Mouse (Mus musculus) retina, adult 2 months (tissue): ENCODE data around the gene Thap12.

Experiments
- DNase-seq: peaks from one replicate; pipeline ENCODE4 v3.0.0-alpha.2; 2012; ENCODE audit warnings: low read depth, low spot score

Thap12 gene

GRCm38 (mm10) chr7:98702283-98703240, at the start of gene Thap12:
TSS of gene Thap12 (plus strand) at chr7:98703103.
- DNase-seq = peak; percentile 99

DNA sequence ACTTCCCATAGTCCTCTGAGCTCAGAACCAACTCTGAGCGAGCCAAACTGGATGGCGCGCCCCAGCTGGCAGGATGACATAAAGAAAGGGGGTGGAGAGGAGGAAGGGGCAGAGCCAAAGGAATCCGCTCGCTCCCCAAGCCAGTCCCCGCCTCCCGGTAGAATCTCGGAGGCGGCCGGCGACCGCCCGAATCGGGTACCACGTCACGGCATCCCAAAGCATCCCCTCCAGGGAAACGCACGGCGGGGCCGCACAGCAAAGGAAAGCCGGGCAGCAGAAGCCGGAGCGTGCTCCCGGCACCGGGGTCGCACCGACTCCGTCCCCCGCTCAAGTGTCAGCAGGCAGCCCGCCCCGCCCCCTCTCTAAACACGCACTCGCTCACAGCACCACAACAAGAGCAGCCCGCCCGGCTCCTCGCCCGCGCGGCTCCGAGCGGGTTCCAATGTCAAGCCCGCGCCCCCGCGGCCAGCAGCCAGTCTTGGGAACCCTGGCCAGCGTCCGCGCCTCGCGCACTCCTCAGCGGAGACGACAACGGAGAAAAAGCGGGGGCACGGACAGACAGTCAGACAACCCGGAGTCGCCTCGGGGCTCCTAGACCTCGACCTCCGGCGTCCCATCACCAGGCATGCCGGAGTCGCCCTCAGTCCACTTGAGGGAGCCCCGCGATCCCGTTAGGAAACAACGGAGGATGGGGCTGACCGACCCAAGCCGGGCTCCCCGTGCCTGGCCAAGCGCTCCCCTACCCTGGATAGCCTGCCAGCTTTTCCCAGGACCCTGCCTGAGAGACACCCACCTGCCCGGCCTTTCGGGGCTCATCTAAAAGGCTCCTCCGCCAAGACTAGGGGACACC, 47.0 kb upstream of the Thap12 start:
- DNase-seq = no peak

DNA sequence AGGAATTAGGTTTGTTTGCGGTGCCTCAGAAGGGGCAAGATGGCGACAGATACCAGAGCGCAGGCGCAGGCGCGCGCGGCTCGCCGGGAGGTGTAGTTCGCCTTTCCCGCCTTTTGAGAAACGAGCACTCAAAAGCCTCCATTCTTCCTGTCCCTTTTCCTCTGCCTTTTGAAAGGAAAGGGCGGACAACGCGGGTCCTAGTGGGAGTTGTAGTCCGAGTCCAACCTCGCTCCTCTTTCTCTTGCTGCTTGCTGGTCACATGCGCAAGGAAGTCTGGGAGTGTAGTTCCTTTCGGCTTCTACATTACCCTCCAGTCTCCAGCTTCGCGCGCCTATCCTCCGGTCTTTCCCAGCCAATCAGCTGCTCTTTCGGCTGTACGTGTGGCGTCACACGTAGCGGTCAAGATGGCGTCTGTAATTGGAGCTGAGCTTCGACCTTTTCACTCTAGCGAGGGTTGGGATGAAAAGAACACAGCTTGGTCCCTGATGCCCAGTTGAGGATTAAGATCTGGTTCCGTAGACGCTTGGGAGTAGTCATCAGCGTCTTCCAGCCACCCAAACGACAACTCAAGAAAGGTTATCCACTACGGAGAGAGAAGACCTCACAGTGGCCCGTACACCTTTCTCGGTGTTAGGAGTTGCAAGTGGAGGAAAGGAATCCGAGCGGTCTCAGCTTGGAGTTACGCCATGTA, 46.2 kb upstream of the Thap12 start, which contains the start of gene Emsy:
TSS of gene Emsy (minus strand) at position 253 of the 691 bp plus-strand sequence.
- peak; percentile 91 for DNase-seq

- no peak for DNase-seq
These were observed 37.7 kb upstream of the Thap12 start for GRCm38 (mm10) chr7:98665166-98665565.

GRCm38 (mm10) chr7:98665726-98666125, 37.2 kb upstream of the Thap12 start:
- DNase-seq = no peak

DNA sequence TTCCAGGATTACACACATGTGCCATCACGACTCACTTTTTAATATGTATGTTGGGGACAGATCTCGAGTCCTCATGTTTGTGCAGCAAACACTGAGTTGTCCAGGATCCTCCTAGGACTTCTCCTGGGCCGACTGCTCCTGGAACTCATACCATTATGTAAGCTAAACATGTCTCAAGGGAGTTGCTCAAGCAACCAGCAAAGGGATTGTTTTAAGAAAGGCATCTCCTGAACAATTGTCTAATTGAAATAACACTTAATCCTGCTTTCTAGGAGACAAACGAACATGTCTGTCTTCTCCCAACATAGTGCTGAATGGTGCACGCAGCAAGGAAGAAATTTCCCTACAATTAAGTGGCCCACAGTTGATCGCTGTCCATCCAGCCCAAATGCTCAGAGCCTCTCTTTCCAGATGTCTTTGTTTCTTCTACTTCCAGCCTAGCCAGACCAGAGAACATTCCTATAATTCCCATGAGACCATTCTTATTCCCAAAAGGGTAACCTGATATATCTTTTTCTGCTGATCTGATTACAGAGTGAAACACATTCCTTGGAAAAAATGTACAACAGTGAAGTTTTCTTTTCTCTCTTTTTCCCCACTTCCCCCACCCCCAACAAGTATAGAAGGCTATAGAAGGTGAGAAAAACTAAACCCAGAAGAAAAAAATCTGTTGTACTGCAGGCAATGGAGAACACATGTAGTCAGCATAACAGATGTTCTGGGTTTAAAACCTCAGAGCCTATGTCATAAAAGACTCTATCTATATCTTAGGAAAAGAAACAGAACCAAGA, 34.8 kb upstream of the Thap12 start:
- DNase-seq = no peak

DNA sequence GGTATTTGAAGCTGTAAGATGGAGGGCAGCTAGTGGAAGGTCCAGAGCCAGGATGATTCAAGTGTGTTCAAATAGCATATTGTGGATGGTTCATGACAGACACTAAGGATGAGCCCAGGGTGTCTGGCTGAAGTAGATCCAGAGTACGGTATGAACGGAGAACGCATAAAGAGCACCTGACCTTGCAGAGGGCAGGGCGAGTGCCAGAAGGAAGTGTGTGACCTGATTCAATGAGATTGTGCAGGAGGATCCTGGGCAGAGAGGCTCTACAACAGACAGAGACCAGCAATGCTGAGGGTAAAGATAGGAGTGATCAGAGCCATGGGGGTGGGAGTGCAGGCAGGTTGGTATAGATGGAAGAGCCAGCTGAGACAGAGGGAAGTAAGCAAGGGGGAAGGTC, 32.1 kb upstream of the Thap12 start:
- DNase-seq = no peak

GRCm38 (mm10) chr7:98671416-98671815, 31.5 kb upstream of the Thap12 start:
- DNase-seq = no peak

GRCm38 (mm10) chr7:98672241-98672955, 30.5 kb upstream of the Thap12 start:
- no peak for DNase-seq

DNA sequence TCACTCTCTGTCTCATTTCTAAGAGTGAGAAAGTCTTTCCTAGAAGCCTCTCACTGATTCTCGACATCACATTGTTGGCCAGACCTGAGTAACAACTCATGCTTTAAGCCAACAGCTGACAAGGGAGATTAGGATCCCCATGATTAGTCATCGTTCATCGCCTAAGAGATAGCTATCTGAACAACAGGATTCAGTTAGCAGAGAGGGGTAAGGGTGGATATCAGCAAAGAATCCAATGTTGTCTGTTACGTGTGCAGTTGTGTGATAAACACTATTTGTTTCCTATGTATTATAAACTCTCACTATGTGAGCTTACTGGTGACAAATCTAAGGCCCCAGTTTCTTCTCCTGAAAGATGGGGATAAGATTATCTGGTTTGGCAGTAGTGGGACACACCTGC, 28.6 kb upstream of the Thap12 start:
- no peak for DNase-seq

DNA sequence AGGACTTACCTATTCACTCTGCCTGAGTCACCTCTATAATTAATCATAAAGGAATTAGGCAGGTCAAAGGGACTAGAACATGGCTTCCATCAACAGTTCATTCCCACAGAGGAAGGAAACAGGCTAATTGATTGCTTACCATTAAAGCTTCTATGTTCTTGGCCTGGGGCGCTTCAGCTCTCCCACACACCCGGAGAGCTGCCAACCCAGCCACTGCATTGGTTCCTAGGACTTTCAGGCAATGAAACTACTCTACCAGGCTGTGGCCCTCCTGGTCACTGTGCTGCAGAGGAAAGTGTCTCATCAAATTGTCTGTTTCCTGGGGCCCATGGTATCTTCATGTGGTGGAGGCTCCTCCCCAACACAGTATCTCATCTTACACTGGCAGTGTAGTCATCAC, 25.4 kb upstream of the Thap12 start:
- no peak for DNase-seq

DNA sequence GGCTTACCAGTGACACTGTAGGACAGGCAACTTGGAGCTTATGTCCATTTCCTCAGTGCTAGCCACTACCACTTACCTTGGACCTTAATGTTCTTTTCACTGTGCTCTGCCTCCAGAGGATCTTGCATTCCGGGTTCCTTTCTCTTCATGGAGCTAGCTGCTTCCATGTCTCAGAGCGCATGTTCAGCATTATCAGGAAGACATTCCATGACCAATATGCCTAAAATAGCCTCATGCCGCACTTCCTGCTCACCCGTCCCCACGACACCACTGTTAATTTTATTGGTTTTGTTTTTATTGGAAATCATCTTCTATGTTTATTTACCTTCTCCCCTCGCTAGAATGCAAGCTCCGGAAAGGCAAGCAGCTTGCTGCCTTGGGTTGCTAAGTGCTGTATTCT, 24.5 kb upstream of the Thap12 start:
- no peak for DNase-seq

- DNase-seq = no peak
These were observed 22.2 kb upstream of the Thap12 start for GRCm38 (mm10) chr7:98680691-98681090.

DNA sequence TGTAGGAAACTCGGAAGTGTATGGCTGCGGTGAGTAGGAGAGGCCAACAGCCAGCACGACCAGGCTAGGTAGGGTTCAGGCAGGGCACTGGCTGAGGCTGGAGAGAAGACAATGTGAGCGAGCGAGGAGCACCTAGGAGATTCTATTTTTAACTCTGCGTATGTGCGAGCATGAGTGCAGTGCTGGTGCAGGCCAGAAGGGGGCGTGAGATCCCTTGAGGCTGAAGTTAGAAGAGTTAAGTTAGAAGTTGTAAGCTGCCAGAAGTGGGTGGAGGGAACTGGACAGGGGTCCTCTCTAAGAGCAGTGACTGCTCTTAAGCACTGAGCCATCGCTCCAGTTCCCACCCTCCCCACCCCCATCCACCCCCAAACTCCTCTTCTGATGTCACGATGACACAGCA, 20.1 kb upstream of the Thap12 start:
- no peak for DNase-seq

DNA sequence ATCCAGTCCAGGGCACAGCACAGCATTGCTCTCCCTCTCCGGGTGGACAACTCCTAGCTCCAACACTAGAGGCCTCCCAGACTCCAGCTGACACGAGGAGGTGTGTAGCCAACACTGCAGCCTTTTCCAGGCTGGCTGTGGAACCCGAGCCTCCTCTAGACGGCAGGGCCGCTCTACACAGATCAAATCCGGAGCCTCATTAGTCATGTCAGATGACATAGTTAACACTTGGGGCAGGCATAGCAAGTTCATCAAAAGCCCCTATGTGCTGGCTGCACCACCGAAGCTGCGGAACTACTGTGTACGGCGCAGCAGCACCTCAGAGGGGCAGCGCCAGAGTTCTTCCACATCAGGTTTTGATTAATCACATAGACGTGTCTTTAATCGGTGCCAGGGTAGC, 17.0 kb upstream of the Thap12 start:
- no peak for DNase-seq

DNA sequence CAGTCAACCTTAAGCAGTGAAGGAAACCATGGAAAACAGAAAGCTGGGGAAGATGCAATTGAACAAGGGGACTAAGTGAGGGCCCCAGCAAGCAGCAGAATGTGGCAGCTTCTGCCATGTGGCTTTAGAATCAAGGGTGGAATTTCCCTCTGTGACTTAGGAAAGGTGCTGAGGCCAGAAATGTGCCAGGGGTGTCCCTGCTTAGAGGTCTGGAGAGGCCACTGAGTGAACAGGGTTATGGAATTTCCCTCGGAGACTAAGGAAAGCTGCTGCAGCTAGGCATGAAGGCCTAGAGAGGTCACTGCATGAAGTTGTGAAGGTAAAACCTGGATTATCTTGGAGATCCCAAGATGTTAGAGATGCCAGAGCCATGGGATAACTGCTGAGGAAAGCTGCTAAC, 12.8 kb upstream of the Thap12 start:
- DNase-seq = no peak

DNA sequence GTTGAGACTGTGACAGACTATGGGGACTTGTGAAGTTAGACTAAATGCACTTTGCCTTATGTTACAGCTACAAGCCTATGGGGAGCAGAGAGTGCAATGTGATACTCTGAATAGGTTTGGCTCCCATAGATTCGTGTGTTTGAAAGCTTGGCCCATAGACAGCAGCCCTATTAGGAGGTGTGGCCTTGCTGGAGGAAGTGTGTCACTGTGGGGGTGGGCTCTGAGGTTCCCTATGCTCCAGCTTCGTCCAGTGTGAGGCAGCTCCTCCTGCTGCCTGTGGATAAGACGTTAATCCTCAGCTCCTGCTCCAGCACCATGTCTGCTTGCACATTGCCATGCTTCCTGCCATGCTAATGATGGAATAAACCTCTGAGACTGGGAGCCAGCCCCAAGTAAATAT, 12.1 kb upstream of the Thap12 start:
- DNase-seq = no peak

- DNase-seq = no peak
These were observed 9.9 kb upstream of the Thap12 start for GRCm38 (mm10) chr7:98692761-98693546.

DNA sequence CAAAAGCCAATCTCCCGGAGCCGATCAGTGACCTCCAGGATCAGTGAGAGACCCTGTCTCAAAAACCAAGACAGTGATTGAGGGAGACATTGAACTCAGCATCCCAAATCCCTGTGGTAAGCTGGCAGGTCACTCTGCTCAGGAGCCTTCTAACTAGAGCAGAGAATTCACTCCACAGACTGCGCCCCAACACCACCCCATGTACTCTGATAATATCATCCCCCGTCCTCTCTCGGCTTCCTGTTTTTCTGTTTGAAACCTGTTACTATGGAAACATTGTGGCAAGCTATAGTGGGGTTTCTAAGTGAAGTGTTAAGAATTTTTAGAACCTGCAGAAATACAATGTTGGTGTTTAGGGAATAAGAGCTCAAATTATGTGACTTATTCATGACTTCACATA, 8.9 kb upstream of the Thap12 start:
- DNase-seq = no peak

- DNase-seq = no peak
These were observed 5.4 kb upstream of the Thap12 start for GRCm38 (mm10) chr7:98697496-98697895.
